Mouse (Mus musculus): Measurements from ENCODE around the gene Acot5.
"Not testable (repeated sequence)": the region's sequence is repeated elsewhere in the genome, so short reads cannot be mapped to it uniquely, and the experiment has no call there.

Acot5 gene

DNA sequence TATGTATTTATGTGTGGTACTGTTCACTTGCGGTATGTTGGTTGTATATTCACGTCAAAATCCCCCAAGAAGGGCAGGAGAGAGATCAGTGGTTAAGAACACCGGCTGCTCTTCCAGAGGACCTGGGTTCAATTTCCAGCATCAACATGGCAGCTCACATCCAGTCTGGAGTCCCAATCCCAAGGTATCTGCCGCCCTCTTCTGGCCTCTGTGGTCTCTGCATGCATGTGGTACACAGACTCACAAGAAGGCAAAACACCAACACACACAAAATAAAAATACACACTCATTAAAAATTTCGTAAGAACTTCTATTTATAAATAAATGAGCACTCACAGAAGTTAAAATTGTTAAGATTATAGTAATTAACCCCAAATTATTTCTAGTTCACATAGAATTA is 5.9 kb upstream of the Acot5 start:
- DNase-seq: peak in 1 of 2 experiments; percentile 22

DNA sequence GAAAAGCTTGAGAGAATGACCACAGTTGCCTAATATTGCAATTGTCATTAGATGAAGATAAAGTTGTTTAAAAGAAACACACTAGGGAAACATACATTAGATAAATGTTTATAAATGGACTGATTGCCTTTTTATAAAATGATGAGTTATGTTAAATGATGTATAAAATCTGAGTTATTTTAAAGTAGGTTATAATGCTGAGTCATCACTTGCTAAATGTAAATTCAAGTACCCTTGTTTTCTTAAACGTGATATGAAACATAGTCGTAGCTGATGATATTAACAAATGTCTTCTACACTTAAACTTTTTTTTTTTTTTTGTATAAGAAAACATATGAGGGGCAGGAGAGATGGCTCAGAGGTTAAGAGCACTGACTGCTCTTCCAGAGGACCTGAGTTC is 5.3 kb upstream of the Acot5 start:
- DNase-seq: no peak

DNA sequence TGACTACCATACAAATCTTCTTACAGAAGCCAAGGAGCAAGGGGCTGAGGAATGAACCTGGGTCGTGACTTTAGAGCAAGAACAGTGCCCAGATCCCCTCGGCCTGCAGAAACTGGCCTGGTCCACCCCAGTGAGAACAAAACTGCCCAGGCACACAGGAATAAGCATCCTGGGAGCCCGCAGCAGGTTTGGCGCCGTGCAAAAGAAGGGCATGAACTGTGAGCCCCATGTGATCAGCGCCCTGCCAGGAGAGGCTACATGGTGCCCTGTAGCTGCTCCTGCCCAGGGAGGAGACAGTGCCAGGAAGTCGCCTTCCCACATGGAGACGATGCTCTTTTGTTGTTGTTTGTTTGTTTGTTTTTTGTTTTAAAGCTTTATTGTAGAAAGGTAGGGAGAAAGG is 4.5 kb upstream of the Acot5 start:
- DNase-seq: no peak

DNA sequence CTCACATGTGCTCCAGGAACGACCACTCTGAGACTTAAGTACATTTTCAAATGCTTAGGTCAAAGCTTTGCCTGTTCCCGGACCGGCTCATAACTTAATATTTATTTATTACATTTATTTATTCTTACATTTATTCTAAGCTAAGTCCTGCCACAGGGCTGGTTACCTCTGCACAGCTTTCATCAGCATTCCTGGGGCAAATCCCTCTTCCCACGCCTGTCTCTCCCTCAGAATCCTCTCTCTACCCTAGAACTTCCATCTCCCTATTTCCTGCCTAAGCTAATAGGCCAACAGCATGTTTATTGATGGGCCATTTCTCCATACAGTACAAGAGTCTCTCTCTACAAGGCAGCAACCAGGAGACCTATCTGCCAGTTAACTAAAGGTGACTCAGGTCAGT is 1.4 kb upstream of the Acot5 start:
- DNase-seq: no peak

DNA sequence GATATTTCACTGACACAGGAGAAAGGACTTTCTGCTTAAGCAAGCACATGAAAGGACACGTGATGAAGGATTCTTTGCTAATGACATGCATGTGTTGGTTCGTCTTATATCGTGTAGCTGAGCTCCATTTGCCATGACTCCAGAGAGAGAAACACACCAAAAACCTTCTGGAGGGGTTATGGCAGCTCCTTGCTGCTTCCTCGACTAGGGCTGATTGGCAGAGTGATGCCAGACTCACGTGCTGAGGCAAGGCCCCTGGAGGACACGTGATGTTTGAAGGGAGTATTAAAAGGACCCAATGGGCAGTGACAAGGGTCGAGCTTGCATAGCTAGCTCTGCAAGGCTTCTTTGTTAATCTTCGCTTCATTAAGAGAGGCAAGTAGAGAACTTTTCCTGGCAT is 829 bp upstream of the Acot5 start:
- DNase-seq: no peak

DNA sequence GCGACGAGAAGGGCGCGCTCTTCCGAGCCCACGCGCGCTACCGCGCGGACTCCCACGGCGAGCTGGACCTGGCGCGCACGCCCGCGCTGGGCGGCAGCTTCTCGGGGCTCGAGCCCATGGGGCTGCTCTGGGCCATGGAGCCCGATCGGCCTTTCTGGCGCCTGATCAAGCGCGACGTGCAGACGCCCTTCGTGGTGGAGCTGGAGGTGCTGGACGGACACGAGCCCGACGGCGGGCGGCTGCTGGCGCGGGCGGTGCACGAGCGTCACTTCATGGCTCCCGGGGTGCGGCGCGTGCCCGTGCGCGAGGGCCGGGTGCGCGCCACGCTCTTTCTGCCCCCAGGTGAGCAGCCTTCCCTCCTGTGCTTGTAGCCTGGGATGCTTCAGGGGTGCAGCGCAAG is 457 bp downstream of the Acot5 start:
- peak; percentile 34 to 36 for DNase-seq

DNA sequence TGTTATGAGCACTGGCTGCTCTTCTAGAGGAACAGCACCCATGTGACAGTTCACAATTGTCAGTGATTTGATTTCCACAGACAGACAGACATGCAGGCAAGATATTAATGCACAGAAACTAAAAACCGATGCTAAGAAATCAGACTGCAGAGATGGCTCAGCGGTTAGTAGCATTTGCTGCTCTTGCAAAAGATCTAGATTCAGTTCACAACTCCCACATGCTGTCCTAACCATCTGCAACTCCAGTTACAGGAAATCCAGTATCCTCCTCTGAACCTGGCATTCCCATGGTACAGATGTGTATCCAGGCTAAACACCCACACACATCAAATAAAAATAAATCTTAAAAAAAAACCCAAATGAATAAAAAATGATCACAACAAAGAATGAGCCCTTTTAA is 2.6 kb downstream of the Acot5 start:
- no peak for DNase-seq

DNA sequence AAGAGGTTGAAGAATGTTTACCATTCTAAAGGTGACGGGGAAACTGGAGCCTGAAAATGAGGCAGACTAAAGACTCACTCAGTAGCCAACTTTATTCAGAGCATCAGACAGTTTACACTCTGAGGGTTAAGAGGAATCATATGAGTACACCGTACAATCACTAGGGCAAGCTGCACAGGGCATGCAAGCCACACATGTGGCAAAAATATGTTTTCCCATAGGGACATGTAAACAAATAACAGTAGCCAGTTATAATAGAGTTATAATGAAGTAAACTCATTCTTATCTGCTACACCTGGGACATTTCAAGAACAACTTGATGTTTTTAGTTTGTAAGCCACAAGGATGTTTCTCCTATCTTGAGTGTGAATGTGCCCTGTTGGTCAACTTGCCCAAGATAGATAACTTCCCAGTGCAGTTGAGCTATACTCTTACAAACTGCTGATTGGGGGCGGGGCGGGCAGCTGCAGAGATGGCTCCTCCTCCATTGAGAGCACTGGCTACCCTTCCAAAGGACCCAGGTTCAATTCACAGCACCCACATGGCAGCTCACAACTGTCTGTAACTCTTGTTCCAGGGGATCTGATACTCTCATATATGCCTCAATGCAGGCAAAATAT is 8.4 kb downstream of the Acot5 start:
- DNase-seq: no peak

DNA sequence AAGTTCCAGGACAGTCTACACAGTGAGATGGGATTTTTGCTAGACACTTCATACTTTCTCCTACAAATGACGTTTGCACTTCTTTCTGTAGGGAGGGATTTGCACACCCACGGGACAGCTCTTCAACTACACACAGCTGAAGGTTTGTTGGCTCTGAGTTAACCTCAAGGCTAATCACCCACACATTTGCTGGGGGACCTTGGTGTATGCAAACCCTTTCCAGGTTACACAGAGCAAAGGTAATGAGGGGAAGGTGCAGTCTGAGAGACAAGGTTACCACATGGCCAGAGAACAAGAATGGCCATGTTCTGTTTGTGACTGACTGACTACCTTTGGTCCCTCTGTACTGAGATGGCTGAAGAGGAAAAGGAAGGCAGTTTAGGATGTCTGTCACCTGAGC is 14.7 kb downstream of the Acot5 start:
- DNase-seq: no peak

DNA sequence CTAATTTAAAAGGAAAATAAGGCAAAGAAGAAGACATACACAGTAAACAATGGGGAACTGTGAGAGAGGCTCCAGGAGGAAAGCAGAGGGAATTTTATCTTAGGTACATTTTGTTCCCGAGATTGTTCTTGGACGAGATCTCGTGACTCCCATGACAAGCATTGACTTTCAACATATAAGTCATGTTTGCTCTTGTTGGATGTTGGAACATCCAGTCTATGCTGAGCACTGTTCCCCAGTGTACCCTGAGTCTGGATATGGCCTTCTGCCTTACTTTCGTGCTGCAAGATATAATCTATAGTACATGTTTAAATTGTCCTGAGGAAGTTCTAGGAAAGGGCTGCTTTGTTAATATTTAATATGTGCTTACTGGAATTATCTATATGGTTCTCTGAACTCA is 15.5 kb downstream of the Acot5 start:
- no peak for DNase-seq

DNA sequence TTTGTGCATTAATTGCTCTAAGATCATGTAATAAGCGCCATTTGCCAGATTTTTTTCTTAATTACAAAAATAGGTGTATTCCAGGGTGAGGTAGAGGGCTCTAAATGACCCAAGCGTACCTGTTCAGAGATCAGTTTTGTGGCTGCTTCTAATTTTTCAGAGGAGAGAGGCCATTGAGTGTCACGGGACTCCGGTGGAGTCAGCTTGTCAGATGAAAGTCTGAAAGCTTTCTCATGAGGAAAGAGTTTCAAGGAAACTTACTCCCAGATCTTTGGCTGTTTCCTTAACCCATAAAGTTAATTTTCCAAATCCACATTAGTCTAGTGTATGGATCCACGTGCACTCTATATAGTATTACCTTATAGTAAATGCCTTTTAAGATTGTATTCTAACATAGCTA is 25.5 kb downstream of the Acot5 start:
- not testable (repeated sequence) for DNase-seq

DNA sequence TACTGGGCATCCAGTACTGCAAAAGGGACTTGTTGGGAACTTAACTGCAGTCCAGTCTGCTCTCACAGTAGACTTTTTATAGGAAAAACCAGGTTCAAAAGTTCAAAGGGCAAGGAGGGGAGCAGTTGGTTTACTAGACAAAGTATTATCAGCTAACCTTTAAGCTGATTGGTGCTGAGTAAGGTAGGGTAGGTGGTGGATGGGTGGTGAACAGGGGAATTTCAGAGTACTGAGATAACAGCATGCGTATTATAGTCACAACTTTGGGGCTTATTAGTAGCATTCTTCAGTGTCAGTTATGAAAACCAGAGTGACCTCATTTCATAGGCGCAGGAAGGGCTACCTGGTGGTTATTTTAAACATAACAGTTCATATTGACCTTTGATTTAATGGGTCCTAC is 30.5 kb downstream of the Acot5 start:
- no peak for DNase-seq

DNA sequence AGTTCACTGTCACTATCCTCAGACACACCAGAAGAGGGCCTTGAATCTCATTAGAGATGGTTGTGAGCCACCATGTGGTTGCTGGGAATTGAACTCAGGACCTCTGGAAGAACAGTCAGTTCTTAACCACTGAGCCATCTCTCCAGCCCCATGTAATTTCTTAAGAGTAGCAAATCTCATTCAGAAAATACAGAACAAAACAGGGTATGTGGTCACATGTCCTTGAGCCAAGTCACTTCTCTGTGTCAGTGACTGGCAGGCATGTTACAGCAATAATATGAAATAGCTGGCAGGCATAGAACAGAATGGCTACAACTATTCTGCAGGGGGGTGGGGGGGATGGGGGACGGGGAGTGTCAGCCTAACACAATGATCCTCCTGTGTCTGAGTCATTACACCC is 30.9 kb downstream of the Acot5 start:
- no peak for DNase-seq

DNA sequence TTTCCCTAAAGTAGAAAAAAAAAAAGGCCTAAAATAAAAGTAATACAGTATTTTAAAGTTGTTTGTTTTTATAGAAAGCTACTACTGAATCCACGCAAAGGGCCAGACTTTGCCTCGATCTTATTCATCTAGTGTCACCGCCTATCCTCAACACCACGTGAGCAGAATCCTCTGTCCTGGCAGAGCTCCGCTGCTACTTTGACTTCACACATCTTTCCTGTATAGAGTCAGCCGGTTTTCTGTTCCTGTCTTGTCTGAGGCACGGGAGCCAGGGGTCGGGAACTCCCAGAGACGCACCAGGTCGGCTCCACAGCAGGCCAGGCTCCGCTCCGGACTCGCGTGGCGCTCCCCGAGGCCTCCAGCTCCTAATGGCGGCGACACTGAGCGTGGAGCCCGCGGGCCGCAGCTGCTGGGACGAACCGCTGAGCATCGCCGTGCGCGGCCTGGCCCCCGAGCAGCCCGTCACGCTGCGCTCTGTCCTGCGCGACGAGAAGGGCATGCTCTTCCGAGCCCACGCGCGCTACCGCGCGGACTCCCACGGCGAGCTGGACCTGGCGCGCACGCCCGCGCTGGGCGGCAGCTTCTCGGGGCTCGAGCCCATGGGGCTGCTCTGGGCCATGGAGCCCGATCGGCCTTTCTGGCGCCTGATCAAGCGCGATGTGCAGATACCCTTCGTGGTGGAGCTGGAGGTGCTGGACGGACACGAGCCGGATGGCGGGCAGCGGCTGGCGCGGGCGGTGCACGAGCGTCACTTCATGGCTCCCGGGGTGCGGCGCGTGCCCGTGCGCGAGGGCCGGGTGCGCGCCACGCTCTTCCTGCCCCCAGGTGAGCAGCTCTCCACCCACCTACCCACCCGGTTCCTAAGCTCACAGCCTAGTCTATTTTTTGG is 31.7 kb downstream of the Acot5 start, which contains the start of gene Acot6:
Gene Acot6 (plus strand): TSS at position 51 of the 889 bp plus-strand sequence.
- DNase-seq: peak; percentile 51 to 53

DNA sequence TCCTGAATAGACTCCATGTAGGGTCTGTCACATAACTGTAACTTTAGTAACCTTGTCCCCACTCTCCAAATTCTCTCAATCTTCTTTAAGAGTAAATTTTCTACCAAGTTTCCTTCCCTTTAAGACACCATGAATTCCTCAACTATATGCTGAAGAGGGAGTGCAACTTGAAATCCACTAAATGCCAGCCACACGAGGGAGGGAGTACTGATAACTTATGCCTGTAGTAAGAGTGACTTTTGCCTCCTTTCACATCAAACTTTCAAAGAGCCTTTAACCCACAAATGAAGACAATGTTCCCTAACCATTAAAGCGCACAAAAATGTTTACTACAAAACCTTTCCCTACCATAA is 32.3 kb downstream of the Acot5 start:
- no peak for DNase-seq

DNA sequence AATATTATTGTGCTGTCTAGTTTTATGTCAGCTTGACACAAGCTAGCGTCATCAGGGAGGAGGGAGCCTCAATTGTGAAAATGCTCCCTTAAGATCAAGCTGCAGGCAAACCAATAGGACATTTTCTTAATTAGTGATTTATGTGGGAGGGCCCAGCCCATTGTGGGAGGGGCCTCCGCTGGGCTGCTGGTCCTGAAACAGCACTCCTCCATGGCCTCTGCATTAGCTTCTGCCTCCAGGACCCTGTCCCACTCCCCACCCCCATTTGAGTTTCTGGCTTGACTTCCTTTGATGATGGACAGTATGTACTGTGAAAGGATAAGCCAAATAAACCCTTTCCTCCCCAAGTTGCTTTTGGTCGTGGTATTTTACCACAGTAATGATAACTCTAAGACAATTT is 37.9 kb downstream of the Acot5 start:
- no peak for DNase-seq

DNA sequence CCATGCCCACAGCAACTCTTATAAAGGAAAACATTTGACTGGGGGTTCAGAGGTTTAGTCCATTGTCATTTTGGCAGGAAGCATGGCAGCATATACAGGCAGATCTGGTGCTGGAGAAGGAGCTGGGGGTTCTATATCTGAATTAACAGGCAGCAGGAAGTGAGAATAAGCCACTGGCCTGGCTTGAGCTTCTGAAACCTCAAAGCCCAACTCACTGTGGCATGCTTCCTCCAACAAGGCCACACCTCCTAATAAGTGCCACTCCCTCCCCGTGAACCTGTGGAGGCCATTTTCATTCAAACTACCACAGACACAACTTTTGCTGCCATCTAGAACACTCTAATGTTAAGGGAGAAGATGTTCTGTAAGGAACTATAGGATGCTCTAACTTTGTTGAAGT is 38.6 kb downstream of the Acot5 start:
- DNase-seq: no peak

DNA sequence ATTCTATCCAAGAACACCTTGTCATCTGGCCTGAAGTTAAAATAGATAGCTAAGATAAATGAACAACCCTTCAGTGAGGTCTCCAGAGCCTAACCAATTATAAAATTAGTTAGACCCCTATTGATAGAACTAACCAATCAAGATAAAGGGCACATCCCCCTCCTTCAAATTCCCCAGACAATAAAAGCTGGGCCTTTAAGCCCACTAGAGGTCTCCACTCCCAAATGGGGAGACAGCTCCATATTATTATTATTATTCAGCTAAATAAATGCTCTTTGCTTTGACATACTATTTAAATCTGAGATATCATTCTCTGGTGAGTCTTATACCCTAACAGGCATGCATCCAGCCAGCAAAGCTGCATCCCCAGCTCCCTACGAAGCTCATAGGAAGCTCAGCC is 40.8 kb downstream of the Acot5 start:
- no peak for DNase-seq

DNA sequence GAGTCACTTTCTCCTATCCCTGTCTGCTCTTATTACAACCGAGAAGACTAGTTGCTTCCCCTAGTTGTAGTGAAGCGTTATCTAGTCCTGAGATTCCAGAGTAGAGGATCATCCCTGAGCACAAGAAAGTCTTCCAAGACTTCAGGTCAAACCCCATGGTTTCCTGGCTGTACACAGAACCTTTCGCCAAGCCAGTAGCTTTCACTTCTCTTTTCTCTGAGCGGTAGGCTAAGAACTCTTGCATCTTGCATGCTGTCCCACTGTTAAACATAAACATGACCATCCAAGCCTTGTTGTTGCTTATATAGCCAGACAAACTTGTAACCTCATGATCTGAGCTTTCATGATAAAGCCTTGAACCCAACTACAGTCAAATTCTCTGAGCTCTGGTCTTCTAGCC is 41.7 kb downstream of the Acot5 start:
- DNase-seq: no peak

DNA sequence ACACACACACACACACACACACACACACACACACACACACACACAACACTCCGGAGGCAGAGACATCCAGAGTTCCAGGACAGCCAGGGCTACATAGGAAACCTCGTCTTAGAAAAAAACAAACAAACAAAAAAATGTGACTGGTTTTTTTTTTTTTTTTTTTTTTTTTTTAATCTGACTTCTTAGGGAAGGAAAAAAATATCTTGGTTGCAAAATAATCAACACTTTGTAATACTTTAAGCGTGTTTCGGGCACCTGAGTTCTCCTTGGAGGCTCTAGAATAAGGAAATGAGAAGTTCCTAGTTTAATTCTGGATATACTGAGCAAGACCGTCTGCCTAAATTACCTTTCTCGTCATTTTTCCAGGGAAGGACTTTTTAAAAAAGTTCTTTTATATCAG is 44.6 kb downstream of the Acot5 start:
- DNase-seq: no peak

DNA sequence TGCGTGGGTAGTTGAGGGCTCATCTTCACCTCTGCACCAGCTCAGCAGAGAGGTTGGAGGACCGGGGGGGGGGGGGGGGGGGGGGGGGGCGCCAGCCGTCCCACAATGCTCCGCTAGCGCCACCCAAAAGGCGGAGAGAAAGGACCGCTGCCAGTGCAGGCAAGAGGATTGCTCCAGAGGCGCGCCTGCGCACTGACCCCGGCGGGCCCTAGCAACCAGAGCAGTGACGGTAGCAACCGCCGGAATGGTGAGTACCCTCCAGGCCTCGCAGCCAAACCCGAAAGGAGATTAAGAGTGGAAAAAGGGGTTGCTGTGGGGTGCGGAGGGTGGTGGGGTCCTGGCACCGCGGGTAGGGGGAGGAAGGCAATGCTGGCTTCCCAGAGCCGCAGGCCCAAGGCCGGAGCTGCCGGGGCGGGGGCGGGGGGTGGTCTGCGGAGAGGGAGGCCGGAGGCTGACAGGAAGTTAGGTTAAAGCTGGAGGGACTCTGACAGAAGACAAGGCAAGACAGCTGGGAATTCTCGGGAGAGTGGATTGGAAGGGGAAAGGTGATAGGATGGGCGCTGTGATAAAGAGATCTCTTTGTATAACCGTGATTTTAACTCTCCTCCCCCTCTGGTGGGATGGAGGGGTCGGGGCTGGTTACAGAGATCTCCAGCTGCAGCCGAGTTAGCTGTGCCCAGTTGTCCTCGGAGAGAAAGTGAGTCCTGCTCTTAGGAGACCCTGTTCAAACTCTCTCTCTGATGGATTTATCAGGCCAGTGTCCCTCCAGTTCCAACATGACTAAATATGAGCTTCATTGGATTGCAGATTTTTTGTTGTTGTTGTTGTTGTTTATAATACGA is 45.2 kb downstream of the Acot5 start, which contains the start of gene Dnal1:
Gene Dnal1 (plus strand): TSS at position 214 of the 842 bp plus-strand sequence.
- DNase-seq: peak; percentile 85 to 90

DNA sequence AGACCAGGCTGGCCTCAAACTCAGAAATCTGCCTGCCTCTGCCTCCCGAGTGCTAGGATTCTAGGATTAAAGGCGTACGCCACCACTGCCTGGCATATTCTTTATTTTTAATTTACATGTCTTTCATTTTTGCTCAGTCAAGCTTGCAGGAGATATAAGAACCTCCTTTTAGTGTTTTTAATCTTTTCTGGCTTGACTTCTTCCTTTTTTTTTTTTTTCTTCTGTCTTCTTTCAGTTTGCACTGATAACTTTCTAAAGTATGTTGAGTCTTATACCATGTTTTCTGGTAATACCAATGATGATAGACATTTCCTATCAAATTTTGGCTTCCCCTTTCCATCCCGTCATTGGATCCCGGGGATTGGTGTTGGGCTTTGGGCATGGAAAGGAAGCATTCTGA is 50.5 kb downstream of the Acot5 start:
- DNase-seq: no peak
